Mouse (Mus musculus): ENCODE measurements around the gene Aif1.

- TF ChIP-seq CTCF (IDR thresholded peaks at IDR 0.05; ENCODE audit: low read depth): no peak
- TF ChIP-seq EP300 (IDR thresholded peaks at IDR 0.05; ENCODE audit: low read depth): no peak
Observed at GRCm38 (mm10) chr17:35205380-35205769, 29.5 kb upstream of the Aif1 start.
